Mouse (Mus musculus) layer of hippocampus, adult 9-10 months (tissue): Measurements from ENCODE around the gene Lifr.
A peak's percentile ranks its signal among the peaks of the same experiment; 100 is the strongest.

Experiments
- DNase-seq: peaks from one replicate; pipeline ENCODE4 v3.0.0; 2022; ENCODE audit warnings: low spot score

Lifr gene

GRCm38 (mm10) chr15:7090211-7090765 is at the start of gene Lifr:
Gene Lifr, plus strand, starts transcription at chr15:7090614.
- DNase-seq = no peak

DNA sequence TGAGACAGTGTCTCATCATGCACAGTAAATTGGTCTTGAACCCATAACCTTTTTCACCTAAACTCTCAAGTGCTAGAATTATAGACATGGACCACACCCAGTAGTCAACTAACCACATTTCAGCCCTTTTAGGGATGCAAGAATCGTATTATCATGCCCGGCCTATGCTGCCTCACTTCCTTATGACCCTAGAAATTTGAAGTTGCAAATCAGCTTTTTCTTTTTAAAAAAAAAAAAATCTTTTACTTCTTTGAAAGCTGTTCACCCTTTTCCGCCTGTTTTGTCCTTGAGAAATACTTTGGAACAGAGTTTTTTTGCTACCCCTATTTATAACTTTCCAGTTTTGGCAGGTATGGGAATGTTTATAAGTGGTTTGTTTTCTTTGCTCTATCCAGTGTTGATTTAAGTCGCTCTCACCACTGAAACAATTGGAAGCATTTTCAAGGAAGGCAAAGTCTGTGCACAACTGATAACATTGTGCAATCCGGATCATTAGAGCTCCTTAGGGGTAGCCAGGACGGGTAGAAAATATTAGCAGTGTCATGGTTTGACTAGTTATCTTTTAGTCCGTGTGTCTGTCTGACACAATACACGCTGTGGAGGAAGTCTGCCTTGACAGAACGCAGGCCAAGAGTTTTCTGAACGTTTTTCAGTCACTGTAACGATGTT is 46.2 kb upstream of the Lifr start:
- DNase-seq = no peak

- DNase-seq = no peak
Observed at GRCm38 (mm10) chr15:7045056-7045455, 45.4 kb upstream of the Lifr start.

- DNase-seq = peak; percentile 7
Observed at GRCm38 (mm10) chr15:7047931-7048330, 42.5 kb upstream of the Lifr start.

DNA sequence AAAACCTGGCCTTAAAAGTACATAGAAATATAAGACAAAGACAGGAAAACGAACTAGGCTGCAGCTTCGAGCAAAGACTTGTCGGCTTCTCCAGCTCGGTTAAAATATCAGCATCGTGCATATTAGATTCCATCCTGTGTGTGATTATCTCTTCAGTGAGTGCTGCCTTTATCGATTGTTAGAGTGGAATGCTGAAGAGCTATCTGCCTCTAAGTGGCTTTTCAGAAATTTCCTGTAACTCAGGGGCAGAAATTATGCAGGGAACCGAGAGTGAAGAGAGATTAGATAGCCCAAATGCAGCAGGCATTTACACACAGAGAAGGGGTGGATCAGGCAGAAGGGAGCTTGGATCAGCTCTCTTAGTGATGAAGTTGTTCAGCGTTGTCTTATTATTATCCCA is 41.5 kb upstream of the Lifr start:
- no peak for DNase-seq

GRCm38 (mm10) chr15:7051666-7052065 is 38.7 kb upstream of the Lifr start:
- no peak for DNase-seq

GRCm38 (mm10) chr15:7052117-7052516 is 38.3 kb upstream of the Lifr start:
- no peak for DNase-seq

DNA sequence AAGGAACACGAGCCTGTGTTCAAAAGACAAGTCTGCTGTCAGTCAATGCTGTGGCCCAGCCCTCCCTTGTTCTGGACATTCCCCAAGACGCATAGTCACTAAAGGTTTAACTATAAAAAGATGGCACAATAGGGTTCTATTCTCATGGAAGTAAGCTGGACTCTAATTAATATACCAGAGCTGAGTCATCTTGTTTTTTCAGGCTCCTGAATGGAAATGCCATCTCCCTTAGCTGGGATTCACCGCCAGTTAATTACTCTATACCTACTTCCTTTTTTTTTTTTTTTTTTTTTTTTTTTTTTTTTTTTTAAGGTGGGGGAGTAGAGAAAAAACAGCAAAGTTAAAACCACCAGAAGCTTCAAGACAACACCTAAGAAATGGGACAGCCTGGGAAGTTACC is 33.6 kb upstream of the Lifr start:
- no peak for DNase-seq

- DNase-seq = no peak
Observed at GRCm38 (mm10) chr15:7060522-7060921, 29.9 kb upstream of the Lifr start.

DNA sequence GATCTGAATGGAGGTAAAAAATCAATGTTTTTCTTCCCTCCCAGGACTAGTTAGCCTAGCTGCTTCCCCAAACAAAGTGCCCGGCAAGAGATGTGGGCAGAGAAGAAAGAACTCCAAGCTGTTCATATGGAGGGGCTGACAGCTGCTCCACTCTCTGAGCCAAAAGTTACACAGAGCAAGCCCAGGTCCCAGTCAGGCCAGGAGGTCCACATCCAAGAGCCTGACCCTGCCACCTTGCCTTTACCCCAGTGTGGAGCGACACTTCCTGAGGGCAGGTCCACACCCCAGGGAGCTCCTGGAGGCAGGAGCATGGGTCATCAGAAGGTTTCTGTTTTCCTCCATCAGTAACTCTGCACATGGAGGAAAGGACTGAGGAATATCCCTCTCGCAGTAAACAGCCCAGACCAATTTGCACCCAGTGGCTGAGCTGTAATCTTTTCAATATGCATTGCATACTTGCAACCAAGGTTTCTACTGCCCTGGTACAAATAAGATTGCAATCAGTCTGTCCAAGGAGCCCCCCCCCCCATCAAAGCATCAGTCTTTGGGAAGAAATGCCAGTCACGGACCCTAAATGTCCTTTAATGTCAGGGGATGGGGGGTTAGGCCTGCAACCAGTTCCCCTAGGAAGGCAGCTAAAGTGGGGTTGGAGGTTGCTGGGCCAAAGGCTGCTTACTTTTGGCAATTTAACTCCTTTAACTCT is 28.3 kb upstream of the Lifr start:
- no peak for DNase-seq

DNA sequence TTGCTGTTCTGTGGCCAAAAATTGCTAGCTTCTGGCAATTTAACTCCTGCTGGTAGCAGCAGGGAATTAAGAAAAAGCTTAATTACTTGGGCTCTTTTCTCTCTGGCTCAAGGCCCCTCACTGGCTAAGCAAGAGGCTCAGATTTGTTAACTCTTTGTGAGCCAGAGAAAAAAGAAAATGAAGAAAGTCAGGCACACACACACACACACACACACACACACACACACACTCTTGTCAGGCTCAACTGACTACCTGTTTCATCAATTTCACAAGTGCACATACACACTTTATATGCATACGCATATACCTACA is 27.8 kb upstream of the Lifr start:
- DNase-seq = no peak

GRCm38 (mm10) chr15:7063521-7064240 is 26.7 kb upstream of the Lifr start:
- DNase-seq = no peak

DNA sequence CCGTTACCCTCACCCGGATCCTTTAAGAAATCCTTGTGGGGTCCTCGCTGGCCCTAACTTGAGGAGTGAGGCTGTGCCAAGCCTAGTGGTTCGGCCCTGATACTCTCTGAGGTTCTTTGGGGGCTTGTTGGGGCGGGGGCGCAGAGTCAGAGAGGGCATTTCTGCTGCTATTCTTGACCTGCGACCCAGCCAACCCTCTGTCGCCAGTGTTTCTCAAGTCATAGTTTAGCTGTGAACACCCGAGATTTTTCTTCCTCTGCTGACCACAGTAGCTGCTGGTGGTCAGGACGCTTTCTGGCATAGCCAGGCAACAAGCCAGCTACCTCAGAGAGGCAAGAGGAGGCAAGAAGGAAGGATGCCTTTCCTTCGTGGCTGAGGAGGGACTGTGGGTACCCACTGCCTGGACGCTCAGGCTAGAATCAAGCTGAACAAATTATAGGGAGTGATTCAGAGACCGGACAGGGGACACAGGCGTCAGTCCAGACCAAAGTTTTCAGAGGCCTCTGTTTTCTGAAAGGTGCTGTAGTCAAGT is 25.4 kb upstream of the Lifr start:
- DNase-seq = no peak

DNA sequence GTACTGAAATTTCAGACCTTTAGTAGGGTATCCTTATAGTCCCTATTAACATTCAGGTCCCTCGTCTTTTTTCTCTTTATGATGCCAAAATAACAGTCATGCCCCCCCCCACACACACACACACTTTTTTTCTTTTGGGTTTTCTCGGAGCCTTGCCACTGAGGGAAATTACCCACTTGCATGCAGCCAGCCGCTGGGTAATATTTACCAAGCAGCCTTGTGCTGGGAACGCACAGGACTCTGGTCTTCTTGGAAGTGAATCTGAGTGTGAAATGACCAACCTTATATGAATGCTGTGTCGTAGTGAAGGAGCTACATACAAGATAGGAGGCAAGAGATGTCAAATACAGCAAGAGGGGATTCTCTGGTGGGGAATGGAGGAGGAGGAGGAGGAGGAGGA is 24.8 kb upstream of the Lifr start:
- no peak for DNase-seq

DNA sequence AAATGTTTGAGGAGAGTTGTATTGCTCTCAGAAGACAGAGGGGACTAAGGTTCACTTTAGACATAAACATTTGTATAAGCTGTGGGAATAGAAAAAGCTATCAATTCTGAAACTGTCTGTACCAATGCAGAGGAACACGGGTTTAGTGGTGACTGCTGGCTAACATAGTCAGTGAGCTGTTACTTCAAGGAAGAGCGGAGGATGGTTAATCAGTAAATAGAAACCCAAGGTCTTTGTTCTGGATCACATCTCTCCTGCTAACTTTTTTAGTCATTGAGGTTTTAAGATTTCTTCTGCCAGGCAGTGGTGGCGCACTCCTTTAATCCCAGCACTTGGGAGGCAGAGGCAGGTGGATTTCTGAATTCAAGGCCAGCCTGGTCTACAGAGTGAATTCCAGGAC is 23.7 kb upstream of the Lifr start:
- DNase-seq = no peak

DNA sequence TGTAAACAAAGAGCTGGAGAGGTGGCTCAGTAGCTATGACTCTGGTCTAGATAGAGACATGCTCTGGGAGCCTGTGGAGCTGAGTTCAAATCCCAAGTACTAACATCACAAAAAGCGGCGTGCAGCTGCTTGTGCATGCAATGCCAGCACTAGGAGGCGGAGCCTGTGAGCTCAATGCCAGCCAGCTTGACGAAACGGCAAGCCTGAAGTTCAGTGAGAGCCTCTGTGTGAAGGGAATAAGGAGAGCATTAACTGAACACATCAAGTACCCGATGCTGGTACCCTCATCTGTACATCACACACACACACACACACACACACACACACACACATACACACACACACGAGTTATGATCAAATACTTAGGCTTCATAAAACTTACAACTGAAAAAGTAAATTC is 21.0 kb upstream of the Lifr start:
- DNase-seq = no peak

- DNase-seq = no peak
Observed at GRCm38 (mm10) chr15:7070199-7070794, 20.1 kb upstream of the Lifr start.

DNA sequence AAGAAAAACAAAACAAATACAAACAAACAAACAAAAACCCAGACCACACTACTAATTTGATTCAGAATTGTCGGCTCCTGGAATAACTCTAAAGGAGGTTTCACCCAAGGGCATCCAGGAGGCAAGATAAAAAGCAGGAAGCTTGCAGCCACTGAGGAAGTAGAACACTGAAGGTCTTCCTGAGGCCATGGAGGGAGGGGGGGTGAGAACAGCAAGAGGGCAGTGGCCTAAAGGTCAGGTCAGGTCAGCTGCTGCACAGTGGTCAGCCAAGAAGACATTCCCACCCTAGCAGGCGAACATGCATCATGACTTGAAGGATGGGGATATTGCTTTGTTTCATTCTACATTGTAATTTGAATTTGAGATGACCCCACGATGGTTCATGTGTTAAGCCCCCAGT is 17.1 kb upstream of the Lifr start:
- no peak for DNase-seq

- DNase-seq = no peak
Observed at GRCm38 (mm10) chr15:7075185-7075584, 15.2 kb upstream of the Lifr start.

GRCm38 (mm10) chr15:7078356-7078755 is 12.1 kb upstream of the Lifr start:
- DNase-seq = no peak

- DNase-seq = no peak
Observed at GRCm38 (mm10) chr15:7079631-7080337, 10.6 kb upstream of the Lifr start.
